Mouse (Mus musculus): Measurements from ENCODE around the gene Gzma. TPM values are rescaled to one million over a fixed set of nuclear protein-coding genes. Genes with fewer than 3 reads are reported as not detected.

Gene Gzma
- polyA plus RNA-seq, 1 experiment from 2014 or later, result not detected

DNA sequence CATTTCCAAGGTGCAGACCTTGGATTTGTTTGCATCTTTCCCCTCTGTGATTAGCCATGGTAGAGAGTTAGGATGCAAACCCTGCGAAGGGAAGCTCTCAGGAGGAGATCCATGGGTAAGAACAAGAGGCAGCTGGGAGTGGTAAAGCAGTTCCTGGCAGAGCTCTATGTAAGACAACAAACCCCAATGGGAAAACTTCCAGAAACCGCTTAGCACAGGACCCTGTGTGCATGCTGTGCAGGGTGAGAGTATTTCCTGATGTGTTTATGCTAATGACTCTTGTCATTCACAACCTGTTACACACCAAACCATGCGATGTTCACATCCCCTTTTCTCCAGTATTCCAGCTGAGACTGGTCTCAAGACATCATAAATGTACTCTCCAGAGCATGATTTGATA is 3.8 kb downstream of the Gzma start:
- no peak overlapping the region for H3K9ac ChIP-seq (replicated peaks; ENCODE audit: low read length)
- H3K27ac ChIP-seq (replicated peaks; ENCODE audit: low read depth, low read length), result no peak overlapping the region
- H3K4me1 ChIP-seq (ENCODE audit: control insufficient read depth, insufficient read depth, low read length), result no peaks in the 10 kb centered on the region
- 73% methylated on average over 3 of the region's 3 CpGs for WGBS
- no peak overlapping the region for H3K4me3 ChIP-seq (replicated peaks; ENCODE audit: low read depth, low read length)
- ATAC-seq (ENCODE audit: low FRiP score, low TSS enrichment) (no peak), DNase-seq (no peak)
- H3K27me3 ChIP-seq (ENCODE audit: control insufficient read depth, insufficient read depth, low read length), result no peaks in the 10 kb centered on the region
- no peaks in the 10 kb centered on the region for H3K9me3 ChIP-seq (ENCODE audit: control insufficient read depth, low read length)
- H3K36me3 ChIP-seq (ENCODE audit: control insufficient read depth, insufficient read depth, low read length), result no peaks in the 10 kb centered on the region
- H3K4me2 ChIP-seq (ENCODE audit: low read length), result no peak overlapping the region

DNA sequence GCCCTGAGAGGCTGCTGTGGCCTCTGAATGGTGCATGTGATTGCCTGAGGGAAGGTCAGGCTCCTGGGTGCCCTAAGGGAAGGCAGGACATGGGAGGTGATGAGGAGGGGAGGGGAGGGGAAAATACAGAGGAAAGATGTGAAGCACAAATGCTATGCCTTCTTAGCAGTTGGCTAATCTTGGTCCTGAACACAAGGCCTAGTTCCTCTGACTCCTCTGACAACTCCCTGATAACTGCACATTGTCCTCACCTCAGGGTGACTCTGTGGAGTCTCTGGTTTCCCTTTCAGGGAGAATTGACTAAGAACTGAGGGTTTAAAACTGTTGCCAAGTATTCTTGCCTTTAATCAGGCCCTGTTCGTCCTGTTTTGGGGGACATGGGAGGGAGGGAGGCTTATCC is 6.2 kb downstream of the Gzma start:
- H3K4me2 ChIP-seq (ENCODE audit: low read length), result no peak overlapping the region
- H3K36me3 ChIP-seq (ENCODE audit: control insufficient read depth, insufficient read depth, low read length), result no peaks in the 10 kb centered on the region
- 58% methylated on average over 1 of the region's 1 CpGs for WGBS
- no peak overlapping the region for H3K9ac ChIP-seq (replicated peaks; ENCODE audit: low read length)
- H3K27ac ChIP-seq (replicated peaks; ENCODE audit: low read depth, low read length), result no peak overlapping the region
- no peak for DNase-seq
- H3K9me3 ChIP-seq (ENCODE audit: control insufficient read depth, low read length), result no peaks in the 10 kb centered on the region
- H3K27me3 ChIP-seq (ENCODE audit: control insufficient read depth, insufficient read depth, low read length), result no peaks in the 10 kb centered on the region
- no peak overlapping the region for H3K4me3 ChIP-seq (replicated peaks; ENCODE audit: low read depth, low read length)
- ATAC-seq (ENCODE audit: low FRiP score, low TSS enrichment), result no peak
- H3K4me1 ChIP-seq (ENCODE audit: control insufficient read depth, insufficient read depth, low read length), result no peaks in the 10 kb centered on the region

DNA sequence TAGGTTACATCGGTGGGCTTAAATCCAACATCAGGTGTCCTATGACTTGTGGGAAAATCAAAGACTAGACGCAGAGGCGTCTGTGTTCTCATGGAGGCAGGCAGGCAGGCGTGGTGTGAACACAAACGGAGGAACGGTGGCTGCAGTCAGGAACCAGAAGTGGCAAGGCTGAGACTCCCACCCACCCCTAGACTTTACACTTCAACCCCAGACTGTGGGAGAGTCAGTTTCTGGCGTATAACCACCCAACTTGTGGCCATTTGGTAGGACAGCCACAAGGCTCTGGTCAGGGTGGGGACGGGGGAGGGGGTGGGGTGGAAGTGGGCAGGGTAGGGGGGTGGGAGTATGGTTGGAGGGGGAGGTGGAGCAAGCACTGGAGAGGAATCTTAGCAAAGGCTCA is 10.3 kb downstream of the Gzma start:
- no peak overlapping the region for H3K4me2 ChIP-seq (ENCODE audit: low read length)
- no peaks in the 10 kb centered on the region for H3K27me3 ChIP-seq (ENCODE audit: control insufficient read depth, insufficient read depth, low read length)
- no peaks in the 10 kb centered on the region for H3K36me3 ChIP-seq (ENCODE audit: control insufficient read depth, insufficient read depth, low read length)
- no peak for ATAC-seq (ENCODE audit: low FRiP score, low TSS enrichment)
- WGBS, result 92% methylated on average over 8 of the region's 8 CpGs
- H3K27ac ChIP-seq (replicated peaks; ENCODE audit: low read depth, low read length), result no peak overlapping the region
- H3K9ac ChIP-seq (replicated peaks; ENCODE audit: low read length), result no peak overlapping the region
- H3K9me3 ChIP-seq (ENCODE audit: control insufficient read depth, low read length), result no peaks in the 10 kb centered on the region
- H3K4me1 ChIP-seq (ENCODE audit: control insufficient read depth, insufficient read depth, low read length), result no peaks in the 10 kb centered on the region
- no peak for DNase-seq
- H3K4me3 ChIP-seq (replicated peaks; ENCODE audit: low read depth, low read length), result no peak overlapping the region

DNA sequence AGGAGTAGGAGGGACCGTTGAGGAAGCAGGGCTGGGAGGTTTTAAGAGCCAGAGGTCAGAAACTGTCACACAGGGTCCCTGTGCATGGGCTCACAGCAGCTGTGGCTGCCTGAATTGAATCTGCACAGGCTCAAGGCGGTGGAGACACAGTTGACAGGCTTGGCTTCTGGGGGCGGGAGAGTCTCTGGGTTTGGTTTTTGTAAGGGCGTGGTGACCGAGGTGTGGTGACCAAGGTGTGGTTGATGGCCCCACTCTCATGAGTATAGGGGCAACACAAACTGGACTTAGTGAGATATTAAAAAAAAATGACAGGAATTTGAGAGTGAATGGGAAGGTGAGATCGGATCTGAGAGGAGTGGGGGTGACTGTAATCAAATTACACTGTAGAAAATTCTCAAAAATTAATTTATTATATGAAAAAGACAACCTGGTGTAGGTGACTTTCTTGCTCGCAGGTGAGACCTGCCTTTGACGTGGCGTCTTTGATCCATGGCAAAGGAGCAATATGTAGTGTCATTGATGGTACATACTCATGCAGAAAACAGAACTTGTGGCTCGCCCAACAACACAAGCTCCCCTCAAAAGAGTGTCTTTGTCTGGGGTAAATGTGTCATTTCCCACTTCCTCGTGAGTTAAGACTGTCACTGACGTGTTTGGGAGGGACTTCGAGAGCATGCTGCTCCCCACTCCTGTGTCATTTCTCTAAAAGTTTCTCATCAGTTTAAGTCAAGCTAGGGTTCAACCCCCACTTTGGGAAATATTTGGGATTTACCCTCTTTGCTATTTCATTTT is 13.4 kb downstream of the Gzma start:
- Histone ChIP-seq H3K4me3 (replicated peaks; ENCODE audit: low read depth, low read length) (no peak overlapping the region), H3K27ac (replicated peaks; ENCODE audit: low read depth, low read length) (no peak overlapping the region), H3K27me3 (ENCODE audit: control insufficient read depth, insufficient read depth, low read length) (no peaks in the 10 kb centered on the region), H3K4me1 (ENCODE audit: control insufficient read depth, insufficient read depth, low read length) (no peaks in the 10 kb centered on the region), H3K4me2 (ENCODE audit: low read length) (no peak overlapping the region), H3K9ac (replicated peaks; ENCODE audit: low read length) (no peak overlapping the region), H3K36me3 (ENCODE audit: control insufficient read depth, insufficient read depth, low read length) (no peaks in the 10 kb centered on the region), H3K9me3 (ENCODE audit: control insufficient read depth, low read length) (no peaks in the 10 kb centered on the region)
- WGBS, result 88% methylated on average over 13 of the region's 13 CpGs
- DNase-seq (no peak), ATAC-seq (ENCODE audit: low FRiP score, low TSS enrichment) (no peak)

DNA sequence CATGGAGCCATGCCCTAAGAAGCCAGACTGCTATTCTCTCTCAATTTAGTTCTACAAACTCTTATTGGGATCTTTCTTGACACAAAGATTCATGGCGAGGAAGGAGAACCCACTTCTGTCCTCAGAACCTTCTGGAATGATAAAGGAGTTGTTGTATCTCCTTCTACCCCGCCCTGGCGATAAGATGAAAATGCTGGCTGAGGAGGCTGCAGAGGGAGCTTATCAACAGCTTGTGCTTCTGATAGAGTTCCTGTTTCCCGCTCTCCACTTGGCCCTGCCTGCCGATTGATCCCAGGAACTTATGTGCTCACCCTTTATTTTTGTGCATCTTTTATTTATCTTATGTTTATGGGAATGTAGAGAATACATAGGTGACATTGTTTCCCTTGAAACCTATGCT is 16.0 kb downstream of the Gzma start:
- Histone ChIP-seq H3K9ac (replicated peaks; ENCODE audit: low read length) (no peak overlapping the region), H3K27me3 (ENCODE audit: control insufficient read depth, insufficient read depth, low read length) (no peaks in the 10 kb centered on the region), H3K9me3 (ENCODE audit: control insufficient read depth, low read length) (no peaks in the 10 kb centered on the region), H3K4me1 (ENCODE audit: control insufficient read depth, insufficient read depth, low read length) (no peaks in the 10 kb centered on the region), H3K36me3 (ENCODE audit: control insufficient read depth, insufficient read depth, low read length) (no peaks in the 10 kb centered on the region), H3K27ac (replicated peaks; ENCODE audit: low read depth, low read length) (no peak overlapping the region), H3K4me3 (replicated peaks; ENCODE audit: low read depth, low read length) (no peak overlapping the region), H3K4me2 (ENCODE audit: low read length) (no peak overlapping the region)
- ATAC-seq (ENCODE audit: low FRiP score, low TSS enrichment), result no peak
- WGBS, result 93% methylated on average over 5 of the region's 5 CpGs
- DNase-seq, result no peak

DNA sequence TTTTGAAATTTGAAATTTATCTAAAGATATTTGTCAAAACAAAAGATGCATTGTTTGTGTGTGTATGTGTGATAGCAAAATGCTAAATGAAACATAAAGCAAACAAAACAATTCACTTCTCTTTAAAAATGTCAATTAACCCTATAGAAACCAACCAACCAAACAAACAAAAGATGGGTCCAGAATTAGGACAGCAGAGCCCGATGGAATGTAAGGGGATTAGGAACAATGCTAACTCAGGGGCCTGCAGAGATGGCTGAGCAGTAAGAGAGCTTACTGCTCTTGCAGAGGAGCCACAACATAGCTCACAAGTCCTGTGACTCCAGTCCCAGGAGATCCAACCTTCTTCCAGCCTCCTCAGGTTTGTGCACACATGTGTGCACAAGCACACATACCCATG is 18.7 kb downstream of the Gzma start:
- H3K9me3 ChIP-seq (ENCODE audit: control insufficient read depth, low read length), result no peaks in the 10 kb centered on the region
- no peak for DNase-seq
- WGBS, result 6% methylated on average over 1 of the region's 1 CpGs
- no peak overlapping the region for H3K9ac ChIP-seq (replicated peaks; ENCODE audit: low read length)
- no peaks in the 10 kb centered on the region for H3K36me3 ChIP-seq (ENCODE audit: control insufficient read depth, insufficient read depth, low read length)
- H3K4me2 ChIP-seq (ENCODE audit: low read length), result no peak overlapping the region
- H3K4me1 ChIP-seq (ENCODE audit: control insufficient read depth, insufficient read depth, low read length), result 0 out of 2 replicates have a peak, but pooled peaks cover 4% of the 10 kb centered on the region
- no peak for ATAC-seq (ENCODE audit: low FRiP score, low TSS enrichment)
- H3K27me3 ChIP-seq (ENCODE audit: control insufficient read depth, insufficient read depth, low read length), result no peaks in the 10 kb centered on the region
- no peak overlapping the region for H3K27ac ChIP-seq (replicated peaks; ENCODE audit: low read depth, low read length)
- H3K4me3 ChIP-seq (replicated peaks; ENCODE audit: low read depth, low read length), result no peak overlapping the region

DNA sequence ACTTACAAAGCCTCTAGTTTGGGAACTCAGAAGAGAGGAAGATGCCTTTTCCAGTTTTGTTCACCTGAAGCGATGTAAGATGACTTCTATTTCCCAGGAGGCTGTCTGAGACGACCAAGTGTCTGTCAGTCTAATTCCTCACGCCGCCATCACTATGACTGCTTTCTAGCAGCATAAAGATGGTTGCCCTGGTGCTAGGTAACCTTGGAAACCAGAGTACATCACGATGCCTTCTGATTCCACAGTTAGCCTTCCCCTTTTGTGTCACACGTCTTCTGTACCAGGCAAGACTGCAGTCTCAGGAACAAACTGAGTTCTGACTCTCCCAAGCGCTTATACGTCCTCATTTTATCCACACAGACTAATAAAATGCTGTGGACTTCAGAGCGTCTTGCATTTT is 21.8 kb downstream of the Gzma start:
- Histone ChIP-seq H3K4me3 (replicated peaks; ENCODE audit: low read depth, low read length) (no peak overlapping the region), H3K27ac (replicated peaks; ENCODE audit: low read depth, low read length) (no peak overlapping the region), H3K9me3 (ENCODE audit: control insufficient read depth, low read length) (no peaks in the 10 kb centered on the region), H3K9ac (replicated peaks; ENCODE audit: low read length) (no peak overlapping the region), H3K27me3 (ENCODE audit: control insufficient read depth, insufficient read depth, low read length) (no peaks in the 10 kb centered on the region), H3K4me1 (ENCODE audit: control insufficient read depth, insufficient read depth, low read length) (0 out of 2 replicates have a peak, but pooled peaks cover 4% of the 10 kb centered on the region), H3K4me2 (ENCODE audit: low read length) (0 out of 2 replicates have a peak overlapping the region, but pooled peaks have one; percentile 4), H3K36me3 (ENCODE audit: control insufficient read depth, insufficient read depth, low read length) (no peaks in the 10 kb centered on the region)
- peak; percentile 68 for DNase-seq
- WGBS, result 13% methylated on average over 9 of the region's 9 CpGs
- peak; percentile 50; the same call in 1 of the 2 replicates for ATAC-seq (ENCODE audit: low FRiP score, low TSS enrichment)

DNA sequence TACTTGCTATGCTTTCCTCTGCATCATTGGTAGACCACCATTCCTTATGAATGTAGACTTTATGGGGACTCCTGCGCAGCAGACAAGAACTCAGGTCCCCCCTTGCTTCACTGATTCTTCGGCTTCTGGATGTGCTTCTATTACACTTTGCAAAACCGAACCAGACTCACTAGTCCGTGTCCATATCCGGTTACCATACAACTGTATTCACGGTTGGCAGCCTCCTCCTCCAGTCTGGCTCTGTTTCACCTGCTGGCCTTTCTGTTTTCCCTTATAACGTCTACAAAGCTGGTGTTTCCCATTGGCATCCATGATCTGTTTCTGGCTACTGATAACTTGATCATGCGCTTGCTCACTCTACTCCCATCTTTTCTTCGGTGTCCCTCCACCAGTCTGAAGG is 36.2 kb downstream of the Gzma start:
- H3K4me1 ChIP-seq (ENCODE audit: control insufficient read depth, insufficient read depth, low read length), result no peaks in the 10 kb centered on the region
- H3K36me3 ChIP-seq (ENCODE audit: control insufficient read depth, insufficient read depth, low read length), result no peaks in the 10 kb centered on the region
- H3K4me3 ChIP-seq (replicated peaks; ENCODE audit: low read depth, low read length), result no peak overlapping the region
- no peak overlapping the region for H3K4me2 ChIP-seq (ENCODE audit: low read length)
- no peak for DNase-seq
- no peak overlapping the region for H3K9ac ChIP-seq (replicated peaks; ENCODE audit: low read length)
- H3K27me3 ChIP-seq (ENCODE audit: control insufficient read depth, insufficient read depth, low read length), result no peaks in the 10 kb centered on the region
- WGBS, result 90% methylated on average over 9 of the region's 9 CpGs
- no peak overlapping the region for H3K27ac ChIP-seq (replicated peaks; ENCODE audit: low read depth, low read length)
- no peaks in the 10 kb centered on the region for H3K9me3 ChIP-seq (ENCODE audit: control insufficient read depth, low read length)
- no peak for ATAC-seq (ENCODE audit: low FRiP score, low TSS enrichment)

DNA sequence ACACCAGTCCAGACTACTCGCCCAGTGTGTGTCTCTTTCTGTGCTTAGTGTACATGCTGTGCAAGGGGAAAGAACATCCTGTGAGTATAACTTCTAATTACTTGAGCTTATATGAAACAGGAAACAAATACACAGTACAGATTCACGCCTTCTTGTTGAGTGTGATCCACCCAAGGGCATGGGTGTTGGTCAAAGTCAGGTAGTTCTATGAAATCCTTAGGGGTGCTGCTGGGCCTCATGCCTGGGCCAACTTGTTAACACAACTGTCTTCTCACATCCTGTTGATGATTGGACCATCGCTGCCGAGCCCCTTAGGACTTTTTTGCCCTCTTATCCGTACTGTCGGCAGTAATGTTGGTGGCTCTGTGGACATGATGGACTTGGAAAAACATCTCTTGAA is 39.0 kb downstream of the Gzma start:
- no peak for ATAC-seq (ENCODE audit: low FRiP score, low TSS enrichment)
- WGBS, result 95% methylated on average over 6 of the region's 6 CpGs
- Histone ChIP-seq H3K27ac (replicated peaks; ENCODE audit: low read depth, low read length) (no peak overlapping the region), H3K27me3 (ENCODE audit: control insufficient read depth, insufficient read depth, low read length) (no peaks in the 10 kb centered on the region), H3K9me3 (ENCODE audit: control insufficient read depth, low read length) (no peaks in the 10 kb centered on the region), H3K4me3 (replicated peaks; ENCODE audit: low read depth, low read length) (no peak overlapping the region), H3K9ac (replicated peaks; ENCODE audit: low read length) (no peak overlapping the region), H3K4me2 (ENCODE audit: low read length) (no peak overlapping the region), H3K4me1 (ENCODE audit: control insufficient read depth, insufficient read depth, low read length) (no peaks in the 10 kb centered on the region), H3K36me3 (ENCODE audit: control insufficient read depth, insufficient read depth, low read length) (no peaks in the 10 kb centered on the region)
- no peak for DNase-seq

Measured in midbrain, embryonic 14.5 days (tissue).